Mouse (Mus musculus): ENCODE results near the gene Hist1h2ai. TPM values are rescaled to one million over a fixed set of nuclear protein-coding genes. Genes with fewer than 3 reads are reported as not detected.
A peak's percentile ranks its signal among the peaks of the same experiment; 100 is the strongest.
"Not testable (repeated sequence)": the region's sequence is repeated elsewhere in the genome, so short reads cannot be mapped to it uniquely, and the experiment has no call there.

The Hist1h2ai gene
- polyA plus RNA-seq, 1 experiment from 2014 or later: 7.0 TPM

- ATAC-seq (ENCODE audit: low read depth): no peak
- Histone ChIP-seq H3K27me3 (ENCODE audit: control insufficient read depth, insufficient read depth, low read length) (no peaks in the 10 kb centered on the region), H3K4me3 (ENCODE audit: low read depth, low read length) (peak overlapping the region; percentile 54), H3K36me3 (ENCODE audit: control insufficient read depth, insufficient read depth, low read length) (no peaks in the 10 kb centered on the region), H3K9me3 (ENCODE audit: control insufficient read depth, low read length) (no peaks in the 10 kb centered on the region), H3K9ac (replicated peaks; ENCODE audit: low read depth, low read length) (peak overlapping the region; percentile 39), H3K4me1 (ENCODE audit: control insufficient read depth, insufficient read depth, low read length) (peaks cover 28% of the 10 kb centered on the region), H3K4me2 (ENCODE audit: low read depth, low read length) (peak overlapping the region; percentile 91), H3K27ac (ENCODE audit: low read depth, low read length) (peak overlapping the region; percentile 52; the same call in 1 of the 2 replicates)
- 7% methylated on average over 5 of the region's 5 CpGs for WGBS
These were observed 33.4 kb downstream of the Hist1h2ai start for GRCm38 (mm10) chr13:21749387-21750158.

GRCm38 (mm10) chr13:21750159-21751017 lies 34.2 kb downstream of the Hist1h2ai start, which contains the start of gene Hist1h4k:
TSS of gene Hist1h4k (minus strand) at chr13:21750505.
- peak within 1 kb of the TSS; percentile 54 for H3K4me3 ChIP-seq (ENCODE audit: low read depth, low read length)
- peak within 1 kb of the TSS; percentile 80 for H3K27ac ChIP-seq (ENCODE audit: low read depth, low read length)
- not testable (repeated sequence) for H3K27me3 ChIP-seq (ENCODE audit: control insufficient read depth, insufficient read depth, low read length); H3K36me3 ChIP-seq (ENCODE audit: control insufficient read depth, insufficient read depth, low read length); H3K9me3 ChIP-seq (ENCODE audit: control insufficient read depth, low read length)
- ATAC-seq (ENCODE audit: low read depth): peak; percentile 88
- peak within 1 kb of the TSS; percentile 91 for H3K4me2 ChIP-seq (ENCODE audit: low read depth, low read length)
- whole genome bisulfite sequencing: under 1% methylated on average over 42 of the region's 56 CpGs
- H3K4me1 ChIP-seq (ENCODE audit: control insufficient read depth, insufficient read depth, low read length): peaks cover 33% of the 10 kb centered on the region
- peak within 1 kb of the TSS; percentile 39 for H3K9ac ChIP-seq (replicated peaks; ENCODE audit: low read depth, low read length)

- Histone ChIP-seq H3K9ac (replicated peaks; ENCODE audit: low read depth, low read length) (no peak overlapping the region), H3K27ac (ENCODE audit: low read depth, low read length) (no peak overlapping the region), H3K4me3 (ENCODE audit: low read depth, low read length) (no peak overlapping the region), H3K4me1 (ENCODE audit: control insufficient read depth, insufficient read depth, low read length) (peaks cover 33% of the 10 kb centered on the region), H3K9me3 (ENCODE audit: control insufficient read depth, low read length) (no peaks in the 10 kb centered on the region), H3K36me3 (ENCODE audit: control insufficient read depth, insufficient read depth, low read length) (no peaks in the 10 kb centered on the region), H3K4me2 (ENCODE audit: low read depth, low read length) (no peak overlapping the region), H3K27me3 (ENCODE audit: control insufficient read depth, insufficient read depth, low read length) (no peaks in the 10 kb centered on the region)
- ATAC-seq (ENCODE audit: low read depth): no peak
These were observed 35.2 kb downstream of the Hist1h2ai start for GRCm38 (mm10) chr13:21751417-21751816.

- H3K9me3 ChIP-seq (ENCODE audit: control insufficient read depth, low read length): no peaks in the 10 kb centered on the region
- 77% methylated on average over 3 of the region's 3 CpGs for WGBS
- no peak for ATAC-seq (ENCODE audit: low read depth)
- H3K27ac ChIP-seq (ENCODE audit: low read depth, low read length): no peak overlapping the region
- no peak overlapping the region for H3K4me2 ChIP-seq (ENCODE audit: low read depth, low read length)
- no peak overlapping the region for H3K4me3 ChIP-seq (ENCODE audit: low read depth, low read length)
- no peak overlapping the region for H3K9ac ChIP-seq (replicated peaks; ENCODE audit: low read depth, low read length)
- H3K36me3 ChIP-seq (ENCODE audit: control insufficient read depth, insufficient read depth, low read length): no peaks in the 10 kb centered on the region
- H3K27me3 ChIP-seq (ENCODE audit: control insufficient read depth, insufficient read depth, low read length): no peaks in the 10 kb centered on the region
- peaks cover 33% of the 10 kb centered on the region for H3K4me1 ChIP-seq (ENCODE audit: control insufficient read depth, insufficient read depth, low read length)
These were observed 35.6 kb downstream of the Hist1h2ai start for GRCm38 (mm10) chr13:21751827-21752226.

- no peak overlapping the region for H3K9ac ChIP-seq (replicated peaks; ENCODE audit: low read depth, low read length)
- H3K4me2 ChIP-seq (ENCODE audit: low read depth, low read length): 0 out of 2 replicates have a peak overlapping the region, but pooled peaks have one; percentile 71
- no peaks in the 10 kb centered on the region for H3K36me3 ChIP-seq (ENCODE audit: control insufficient read depth, insufficient read depth, low read length)
- H3K4me3 ChIP-seq (ENCODE audit: low read depth, low read length): no peak overlapping the region
- WGBS: 49% methylated on average over 3 of the region's 3 CpGs
- peaks cover 30% of the 10 kb centered on the region for H3K4me1 ChIP-seq (ENCODE audit: control insufficient read depth, insufficient read depth, low read length)
- no peak for ATAC-seq (ENCODE audit: low read depth)
- no peaks in the 10 kb centered on the region for H3K27me3 ChIP-seq (ENCODE audit: control insufficient read depth, insufficient read depth, low read length)
- no peaks in the 10 kb centered on the region for H3K9me3 ChIP-seq (ENCODE audit: control insufficient read depth, low read length)
- no peak overlapping the region for H3K27ac ChIP-seq (ENCODE audit: low read depth, low read length)
These were observed 36.1 kb downstream of the Hist1h2ai start for GRCm38 (mm10) chr13:21752356-21752755.

GRCm38 (mm10) chr13:21753051-21753523 lies 36.9 kb downstream of the Hist1h2ai start:
- Histone ChIP-seq H3K4me3 (ENCODE audit: low read depth, low read length) (peak overlapping the region; percentile 38), H3K4me2 (ENCODE audit: low read depth, low read length) (peak overlapping the region; percentile 71), H3K4me1 (ENCODE audit: control insufficient read depth, insufficient read depth, low read length) (peaks cover 28% of the 10 kb centered on the region), H3K27ac (ENCODE audit: low read depth, low read length) (peak overlapping the region; percentile 85), H3K27me3 (ENCODE audit: control insufficient read depth, insufficient read depth, low read length) (no peaks in the 10 kb centered on the region), H3K9ac (replicated peaks; ENCODE audit: low read depth, low read length) (peak overlapping the region; percentile 48), H3K9me3 (ENCODE audit: control insufficient read depth, low read length) (no peaks in the 10 kb centered on the region), H3K36me3 (ENCODE audit: control insufficient read depth, insufficient read depth, low read length) (no peaks in the 10 kb centered on the region)
- ATAC-seq (ENCODE audit: low read depth): no peak
- 2% methylated on average over 10 of the region's 10 CpGs for WGBS

GRCm38 (mm10) chr13:21753524-21754285 lies 37.5 kb downstream of the Hist1h2ai start, which contains the start of the genes Hist1h2ak and Hist1h2bn:
TSS of gene Hist1h2ak (minus strand) at chr13:21753827.
TSS of gene Hist1h2bn (plus strand) at chr13:21754123.
- H3K9ac ChIP-seq (replicated peaks; ENCODE audit: low read depth, low read length): peak within 1 kb of the TSS; percentile 48
- not testable (repeated sequence) for H3K36me3 ChIP-seq (ENCODE audit: control insufficient read depth, insufficient read depth, low read length); H3K27me3 ChIP-seq (ENCODE audit: control insufficient read depth, insufficient read depth, low read length); H3K9me3 ChIP-seq (ENCODE audit: control insufficient read depth, low read length)
- H3K4me3 ChIP-seq (ENCODE audit: low read depth, low read length): peak within 1 kb of the TSS; percentile 38
- peak within 1 kb of the TSS; percentile 71 for H3K4me2 ChIP-seq (ENCODE audit: low read depth, low read length)
- under 1% methylated on average over 37 of the region's 50 CpGs for WGBS
- peak; percentile 97 for ATAC-seq (ENCODE audit: low read depth)
- H3K4me1 ChIP-seq (ENCODE audit: control insufficient read depth, insufficient read depth, low read length): peaks cover 25% of the 10 kb centered on the region
- peak within 1 kb of the TSS; percentile 85 for H3K27ac ChIP-seq (ENCODE audit: low read depth, low read length)

GRCm38 (mm10) chr13:21754294-21755001 lies 38.2 kb downstream of the Hist1h2ai start:
- Histone ChIP-seq H3K4me2 (ENCODE audit: low read depth, low read length) (peak overlapping the region; percentile 71), H3K4me1 (ENCODE audit: control insufficient read depth, insufficient read depth, low read length) (peaks cover 18% of the 10 kb centered on the region), H3K4me3 (ENCODE audit: low read depth, low read length) (peak overlapping the region; percentile 38), H3K27ac (ENCODE audit: low read depth, low read length) (peak overlapping the region; percentile 16; the same call in 1 of the 2 replicates), H3K9ac (replicated peaks; ENCODE audit: low read depth, low read length) (0 out of 2 replicates have a peak overlapping the region, but pooled peaks have one; percentile 21)
- H3K9me3 ChIP-seq (ENCODE audit: control insufficient read depth, low read length); H3K27me3 ChIP-seq (ENCODE audit: control insufficient read depth, insufficient read depth, low read length); H3K36me3 ChIP-seq (ENCODE audit: control insufficient read depth, insufficient read depth, low read length): not testable (repeated sequence)
- 2% methylated on average over 18 of the region's 26 CpGs for WGBS
- ATAC-seq (ENCODE audit: low read depth): peak; percentile 2; the same call in 1 of the 2 replicates
